Mouse (Mus musculus) liver, embryonic 11.5 days (tissue): ENCODE measurements around the gene Lrwd1. TPM values are rescaled to one million over a fixed set of nuclear protein-coding genes. Genes with fewer than 3 reads are reported as not detected.

Experiments used
- ATAC-seq: fragments of 200-750 bp; cut with Nextera tagmentation; replicated peaks from 2 replicates; pipeline ENCODE4 v1.8.0; 2017; ENCODE audit warnings: moderate number of reproducible peaks, mild to moderate bottlenecking, moderate TSS enrichment, moderate library complexity; ENCODE audit not compliant: low FRiP score
- DNase-seq: peaks from one replicate; pipeline ENCODE4 v3.0.0-alpha.2; 2017; ENCODE audit warnings: low spot score
- H3K27ac ChIP-seq: fragments of 300-500 bp; sonication (generic); 2 replicates; pipeline ENCODE4 v1.5.1; 2014; ENCODE audit warnings: mild to moderate bottlenecking, low read depth, low read length, control low read depth
- H3K27me3 ChIP-seq: fragments of 300-500 bp; sonication (generic); replicated peaks from 2 replicates; pipeline ENCODE4 v1.6.1; 2014; ENCODE audit warnings: low read length, mixed read lengths; ENCODE audit not compliant: control insufficient read depth, insufficient read depth
- H3K36me3 ChIP-seq: fragments of 300-500 bp; sonication (generic); 2 replicates; pipeline ENCODE4 v1.6.1; 2014; ENCODE audit warnings: mild to moderate bottlenecking, low read length, moderate library complexity, mixed read lengths; ENCODE audit not compliant: control insufficient read depth, insufficient read depth
- H3K4me1 ChIP-seq: fragments of 300-500 bp; sonication (generic); replicated peaks from 2 replicates; pipeline ENCODE4 v1.6.1; 2014; ENCODE audit warnings: low read length, mixed read lengths; ENCODE audit not compliant: control insufficient read depth, insufficient read depth
- H3K4me2 ChIP-seq: fragments of 300-500 bp; sonication (generic); 2 replicates; pipeline ENCODE4 v1.6.1; 2014; ENCODE audit warnings: mild to moderate bottlenecking, control low read depth, moderate library complexity
- H3K4me3 ChIP-seq: fragments of 300-500 bp; sonication (generic); 2 replicates; pipeline ENCODE4 v1.5.1; 2014; ENCODE audit warnings: low read depth, low read length, control low read depth
- H3K9ac ChIP-seq: fragments of 300-500 bp; sonication (generic); 2 replicates; pipeline ENCODE4 v1.6.1; 2014; ENCODE audit warnings: low read depth, low read length, control low read depth
- H3K9me3 ChIP-seq: fragments of 300-500 bp; sonication (generic); 2 replicates; pipeline ENCODE4 v1.6.1; 2016; ENCODE audit warnings: low read length, inconsistent platforms, mixed read lengths; ENCODE audit not compliant: control insufficient read depth
- WGBS: fragments of 180-500 bp; shearing (Covaris S2); extraction: QIAGEN DNeasy Blood & Tissue Kit; methylation state at CpG from one replicate; pipeline ENCODE4 v1.1.7; 2014; 5-methylcytosine and 5-hydroxymethylcytosine counted together
- microRNA-seq: library from miRNA; unstranded; fragments of <30 nt; microRNA quantifications from one replicate; pipeline ENCODE4, GENCODE M21; 2017; ENCODE audit warnings: borderline number of aligned reads
- polyA plus RNA-seq: library from polyadenylated mRNA; unstranded; fragments of >200 nt; fragmentation: Nextera tagmentation; extraction: Ambion mirVana; gene quantifications from 2 replicates; pipeline ENCODE4 v1.2.1, GENCODE M21; 2014

Lrwd1 gene
- polyA plus RNA-seq, 1 experiment from 2014 or later: 69.0 TPM

DNA sequence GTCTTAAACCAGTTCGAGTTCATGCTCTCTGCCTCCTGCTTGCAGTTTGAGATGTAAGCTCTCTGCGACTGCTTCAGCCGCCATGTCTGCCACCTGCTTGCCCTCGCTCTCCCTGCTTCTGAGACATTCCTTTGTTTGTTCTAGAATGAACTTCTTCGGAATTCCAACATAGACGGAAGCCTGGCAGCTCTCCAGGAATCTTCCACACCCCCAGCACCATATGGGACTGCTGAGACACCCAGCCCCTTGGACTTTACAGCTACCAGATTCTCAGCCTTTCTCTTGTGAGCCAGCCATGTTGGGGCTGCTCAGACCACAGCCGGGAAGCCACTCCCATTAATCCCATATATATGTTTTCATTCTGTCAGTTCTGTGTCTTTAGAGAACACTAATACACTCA lies 59.6 kb downstream of the Lrwd1 start:
- DNase-seq (no peak), ATAC-seq (no peak)
- H3K4me2 ChIP-seq: no peak overlapping the region
- H3K9ac ChIP-seq: no peak overlapping the region
- no peak overlapping the region for H3K27ac ChIP-seq
- H3K36me3 ChIP-seq: no peaks in the 10 kb centered on the region
- no peaks in the 10 kb centered on the region for H3K4me1 ChIP-seq
- peaks cover 3% of the 10 kb centered on the region; the same call in 1 of the 2 replicates for H3K27me3 ChIP-seq
- H3K4me3 ChIP-seq: no peak overlapping the region
- WGBS: 58% methylated on average over 7 of the region's 7 CpGs
- H3K9me3 ChIP-seq: no peaks in the 10 kb centered on the region

DNA sequence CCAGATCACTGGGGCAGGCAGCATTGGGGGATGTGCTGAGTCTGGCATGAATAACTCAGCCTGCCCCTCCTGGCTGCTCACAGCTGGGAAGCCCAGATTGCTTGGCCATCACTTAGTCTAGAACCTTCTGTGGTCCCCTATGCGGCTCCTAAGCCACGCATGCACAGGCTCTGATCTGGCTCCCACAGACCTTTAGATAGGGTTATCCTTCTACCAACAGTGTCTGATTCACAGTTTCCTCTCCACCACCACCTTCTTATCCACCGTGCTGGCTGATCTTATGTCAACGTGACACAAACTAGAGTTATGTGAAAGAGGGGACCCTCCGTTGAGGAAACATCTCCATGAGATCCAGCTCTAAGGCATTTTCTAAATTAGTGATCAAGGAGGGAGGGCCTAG lies 60.8 kb downstream of the Lrwd1 start:
- H3K36me3 ChIP-seq: no peaks in the 10 kb centered on the region
- no peaks in the 10 kb centered on the region for H3K4me1 ChIP-seq
- no peak for ATAC-seq
- H3K9ac ChIP-seq: no peak overlapping the region
- H3K4me3 ChIP-seq: no peak overlapping the region
- 47% methylated on average over 5 of the region's 5 CpGs for WGBS
- no peaks in the 10 kb centered on the region for H3K9me3 ChIP-seq
- H3K27ac ChIP-seq: no peak overlapping the region
- DNase-seq: no peak
- peaks cover 5% of the 10 kb centered on the region; the same call in 1 of the 2 replicates for H3K27me3 ChIP-seq
- H3K4me2 ChIP-seq: no peak overlapping the region

DNA sequence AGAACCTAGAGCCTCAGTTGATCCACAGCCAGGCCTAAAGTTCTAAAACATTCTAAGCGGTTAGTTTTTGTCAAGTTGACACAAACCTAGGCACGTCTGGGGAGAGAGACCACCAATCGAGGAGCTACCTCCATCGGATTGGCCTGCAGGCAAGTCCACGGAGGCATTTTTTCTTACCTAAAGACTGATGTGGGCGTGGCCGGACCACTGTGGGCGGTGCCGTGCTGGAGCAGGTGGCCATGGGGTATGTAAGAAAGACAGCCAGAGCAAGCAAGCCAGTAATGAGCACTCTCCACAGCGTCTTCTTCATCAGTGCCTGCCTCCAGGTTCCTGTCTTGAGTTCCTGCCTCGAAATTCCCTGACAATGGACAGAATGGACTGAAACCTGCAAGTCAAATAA lies 62.3 kb downstream of the Lrwd1 start:
- 58% methylated on average over 11 of the region's 11 CpGs for WGBS
- DNase-seq: no peak
- H3K4me1 ChIP-seq: no peaks in the 10 kb centered on the region
- no peaks in the 10 kb centered on the region for H3K36me3 ChIP-seq
- H3K4me3 ChIP-seq: no peak overlapping the region
- H3K27me3 ChIP-seq: peaks cover 5% of the 10 kb centered on the region; the same call in 1 of the 2 replicates
- H3K4me2 ChIP-seq: no peak overlapping the region
- no peaks in the 10 kb centered on the region for H3K9me3 ChIP-seq
- ATAC-seq: no peak
- H3K9ac ChIP-seq: no peak overlapping the region
- H3K27ac ChIP-seq: no peak overlapping the region

DNA sequence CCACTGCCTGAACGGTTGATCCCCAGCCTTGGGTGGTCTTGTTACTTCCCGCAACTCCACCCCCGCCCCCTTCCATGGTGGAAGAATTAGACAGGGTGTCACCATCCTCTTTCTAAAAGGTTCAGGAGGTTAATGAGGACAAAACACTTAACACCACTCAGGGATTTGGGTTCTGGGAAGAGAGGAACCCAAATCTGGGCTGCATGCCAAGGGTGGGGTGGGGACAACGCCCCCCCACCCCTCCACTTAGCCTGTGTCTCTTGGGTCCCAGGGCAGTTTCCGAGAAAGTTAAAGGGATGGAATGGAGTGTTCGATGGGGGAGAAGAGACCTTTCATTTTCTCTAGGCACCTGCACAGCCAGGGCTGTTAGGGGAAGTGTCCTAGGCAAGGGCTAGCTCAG lies 62.8 kb downstream of the Lrwd1 start:
- H3K36me3 ChIP-seq: no peaks in the 10 kb centered on the region
- no peak overlapping the region for H3K4me2 ChIP-seq
- no peaks in the 10 kb centered on the region for H3K9me3 ChIP-seq
- 63% methylated on average over 6 of the region's 6 CpGs for WGBS
- no peak for ATAC-seq
- DNase-seq: no peak
- H3K4me1 ChIP-seq: no peaks in the 10 kb centered on the region
- H3K9ac ChIP-seq: no peak overlapping the region
- H3K27ac ChIP-seq: no peak overlapping the region
- no peak overlapping the region for H3K4me3 ChIP-seq
- H3K27me3 ChIP-seq: peaks cover 5% of the 10 kb centered on the region; the same call in 1 of the 2 replicates

Small RNAs within 50 kb of the gene (microRNA-seq; reads per million reads assigned to microRNA genes)
- gene Mir7035: not detected

Other genes starting within 250 kb of the Lrwd1 start
- 11.8 and 22.1 TPM in 2 replicates for gene Hspb1, start 248.2 kb downstream of the Lrwd1 start, polyA plus RNA-seq
- gene Ywhag, start 201.5 kb downstream of the Lrwd1 start, polyA plus RNA-seq: 97.3 and 99.8 TPM in 2 replicates
- 3.0 and 3.1 TPM in 2 replicates for gene Ssc4d, start 161.5 kb downstream of the Lrwd1 start, polyA plus RNA-seq
- not detected in 2 replicates for gene Zp3, start 156.0 kb downstream of the Lrwd1 start, polyA plus RNA-seq
- 20.0 and 20.3 TPM in 2 replicates for gene Dtx2, start 141.3 kb downstream of the Lrwd1 start, polyA plus RNA-seq
- 15.2 and 16.6 TPM in 2 replicates for gene Upk3b, start 97.6 kb downstream of the Lrwd1 start, polyA plus RNA-seq
- gene Upk3bl, start 81.6 kb downstream of the Lrwd1 start, polyA plus RNA-seq: 0.78 and 0.97 TPM in 2 replicates
- gene Rasa4, start 52.2 kb downstream of the Lrwd1 start, polyA plus RNA-seq: 1.7 TPM in 2 replicates
- gene Polr2j, start 19.4 kb downstream of the Lrwd1 start, polyA plus RNA-seq: 253 and 261 TPM in 2 replicates
- 20.3 and 24.9 TPM in 2 replicates for gene Alkbh4, start 72 bp upstream of the Lrwd1 start, polyA plus RNA-seq
- 7.4 and 9.0 TPM in 2 replicates for gene Orai2, start 34.6 kb upstream of the Lrwd1 start, polyA plus RNA-seq
- gene Prkrip1, start 62.9 kb upstream of the Lrwd1 start, polyA plus RNA-seq: 59.9 and 65.5 TPM in 2 replicates
- 3.4 and 4.6 TPM in 2 replicates for gene Sh2b2, start 110.5 kb upstream of the Lrwd1 start, polyA plus RNA-seq